Mouse (Mus musculus) Patski (cell line): ENCODE data around the gene Lrrc72. TPM values are rescaled to one million over a fixed set of nuclear protein-coding genes. Genes with fewer than 3 reads are reported as not detected.
A peak's percentile ranks its signal among the peaks of the same experiment; 100 is the strongest.
"Not testable (repeated sequence)": the region's sequence is repeated elsewhere in the genome, so short reads cannot be mapped to it uniquely, and the experiment has no call there.

Experiments
- ATAC-seq: fragments of 100-300 bp; one replicate; pipeline ENCODE4 v1.8.0; 2021
- CTCF ChIA-PET: fragments of 350-600 bp; sonication (Branson Sonifier 250); formaldehyde crosslinking; loops from one replicate; lab custom pipeline; 2022; ENCODE audit warnings: inconsistent platforms; lab: Charles Lee
- POLR2A ChIA-PET: fragments of 350-600 bp; sonication (Branson Sonifier 250); formaldehyde crosslinking; loops from one replicate; lab custom pipeline; 2022; ENCODE audit warnings: antibody characterized with exemption, inconsistent platforms; lab: Charles Lee
- DNase-seq: peaks from one replicate; pipeline ENCODE4 v3.0.0-alpha.2; 2011; ENCODE audit warnings: low read depth, low spot score
- H3K27me3 ChIP-seq: fragments of 371-371 bp; one replicate; pipeline ENCODE4 v1.5.1; 2021
- CTCF ChIP-seq: fragments of 100-300 bp; IDR thresholded peaks from one replicate; pipeline ENCODE4 v1.5.1; 2021
- in situ Hi-C: fragments of 300-500 bp; cut with MboI; formaldehyde crosslinking; loops from 3 replicates; pipeline ENCODE4 v1.11.1; 2018; ENCODE audit warnings: low pct_unique_long_range_greater_than_20kb, mixed read lengths
- polyA plus RNA-seq: library from polyadenylated mRNA; unstranded; gene quantifications from one replicate; pipeline ENCODE4 v1.2.3, GENCODE M21; 2021

Gene Lrrc72
- polyA plus RNA-seq, 1 experiment from 2014 or later, result not detected

GRCm38 (mm10) chr12:36224392-36224791, 28.8 kb downstream of the Lrrc72 start:
- no peaks in the 10 kb centered on the region for H3K27me3 ChIP-seq
- no peak for ATAC-seq
- TF ChIP-seq CTCF, result no peak
- POLR2A ChIA-PET, result no interaction called here
- in situ Hi-C loops, result loop anchor here (25.0 kb wide), 1 partner anchor 1213 kb away; no protein-coding TSS in a partner anchor
- DNase-seq, result no peak
- CTCF ChIA-PET, result interaction anchor here (2.3 kb wide), 1 partner anchor 9 kb away, joined by 5 read pairs; no protein-coding TSS in a partner anchor

GRCm38 (mm10) chr12:36216905-36217304, 36.3 kb downstream of the Lrrc72 start:
- DNase-seq (no peak), ATAC-seq (no peak)
- POLR2A ChIA-PET, result no interaction called here
- no peaks in the 10 kb centered on the region for H3K27me3 ChIP-seq
- CTCF ChIA-PET, result no interaction called here
- no peak for TF ChIP-seq CTCF
- in situ Hi-C loops, result loop anchor here (10.0 to 25.0 kb wide), 2 partner anchors 448 to 1220 kb away; no protein-coding TSS in a partner anchor

- no peak for TF ChIP-seq CTCF
- ChIA-PET POLR2A (interaction anchor here (0.6 to 1.2 kb wide), 2 partner anchors 44 to 100 kb away, joined by 5 to 6 read pairs; no protein-coding TSS in a partner anchor), CTCF (interaction anchor here (1.0 to 1.4 kb wide), 2 partner anchors 446 to 455 kb away, joined by 3 to 4 read pairs; no protein-coding TSS in a partner anchor)
- no peak for DNase-seq
- no peak for ATAC-seq
- H3K27me3 ChIP-seq, result no peaks in the 10 kb centered on the region
- in situ Hi-C loops, result loop anchor here (10.0 to 25.0 kb wide), 2 partner anchors 449 to 1221 kb away; no protein-coding TSS in a partner anchor
Observed at GRCm38 (mm10) chr12:36216230-36216629, 37.0 kb downstream of the Lrrc72 start.

- ChIA-PET POLR2A (interaction anchor here (1.2 kb wide), 1 partner anchor 101 kb away, joined by 5 read pairs; no protein-coding TSS in a partner anchor), CTCF (interaction anchor here (1.0 to 1.6 kb wide), 4 partner anchors 10 to 456 kb away, joined by 3 to 5 read pairs (median 4); no protein-coding TSS in a partner anchor)
- DNase-seq (no peak), ATAC-seq (peak; percentile 73)
- H3K27me3 ChIP-seq, result no peaks in the 10 kb centered on the region
- TF ChIP-seq CTCF, result peak; percentile 89
- in situ Hi-C loops, result loop anchor here (10.0 to 25.0 kb wide), 2 partner anchors 450 to 1222 kb away; no protein-coding TSS in a partner anchor
Observed at GRCm38 (mm10) chr12:36215149-36215480, 38.1 kb downstream of the Lrrc72 start.

- DNase-seq (no peak), ATAC-seq (no peak)
- POLR2A ChIA-PET, result no interaction called here
- in situ Hi-C loops, result loop anchor here (10.0 to 25.0 kb wide), 2 partner anchors 450 to 1223 kb away; no protein-coding TSS in a partner anchor
- no peak for TF ChIP-seq CTCF
- CTCF ChIA-PET, result interaction anchor here (1.4 to 1.6 kb wide), 3 partner anchors 10 to 447 kb away, joined by 3 to 5 read pairs (median 4); no protein-coding TSS in a partner anchor
- H3K27me3 ChIP-seq, result no peaks in the 10 kb centered on the region
Observed at GRCm38 (mm10) chr12:36214389-36215148, 38.6 kb downstream of the Lrrc72 start.

- ChIA-PET POLR2A (no interaction called here), CTCF (no interaction called here)
- TF ChIP-seq CTCF, result no peak
- peaks cover 3% of the 10 kb centered on the region for H3K27me3 ChIP-seq
- in situ Hi-C loops, result loop anchor here (10.0 to 25.0 kb wide), 2 partner anchors 455 to 1227 kb away; no protein-coding TSS in a partner anchor
- no peak for DNase-seq
- ATAC-seq, result no peak
Observed at GRCm38 (mm10) chr12:36210096-36210495, 43.1 kb downstream of the Lrrc72 start.

GRCm38 (mm10) chr12:36208456-36208855, 44.7 kb downstream of the Lrrc72 start:
- no peak for DNase-seq
- peaks cover 3% of the 10 kb centered on the region for H3K27me3 ChIP-seq
- CTCF ChIA-PET, result no interaction called here
- in situ Hi-C loops, result loop anchor here (25.0 kb wide), 1 partner anchor 1229 kb away; no protein-coding TSS in a partner anchor
- POLR2A ChIA-PET, result no interaction called here
- ATAC-seq, result no peak
- TF ChIP-seq CTCF, result no peak

GRCm38 (mm10) chr12:36207800-36208148, 45.4 kb downstream of the Lrrc72 start:
- in situ Hi-C loops, result loop anchor here (25.0 kb wide), 1 partner anchor 1230 kb away; no protein-coding TSS in a partner anchor
- no peak for DNase-seq
- H3K27me3 ChIP-seq, result peaks cover 3% of the 10 kb centered on the region
- CTCF ChIA-PET, result no interaction called here
- POLR2A ChIA-PET, result no interaction called here
- ATAC-seq, result no peak
- TF ChIP-seq CTCF, result no peak

GRCm38 (mm10) chr12:36207072-36207799, 46.0 kb downstream of the Lrrc72 start:
- ChIA-PET CTCF (no interaction called here), POLR2A (interaction anchor here (0.7 kb wide), 1 partner anchor 52 kb away, joined by 5 read pairs; no protein-coding TSS in a partner anchor)
- peaks cover 3% of the 10 kb centered on the region for H3K27me3 ChIP-seq
- ATAC-seq (peak; percentile 51), DNase-seq (peak; percentile 47)
- no peak for TF ChIP-seq CTCF
- in situ Hi-C loops, result loop anchor here (25.0 kb wide), 1 partner anchor 1230 kb away; no protein-coding TSS in a partner anchor

- in situ Hi-C loops, result loop anchor here (25.0 kb wide), 1 partner anchor 1232 kb away; no protein-coding TSS in a partner anchor
- H3K27me3 ChIP-seq, POLR2A ChIA-PET, DNase-seq, CTCF ChIA-PET, ATAC-seq: not testable (repeated sequence)
Observed at GRCm38 (mm10) chr12:36205579-36206119, 47.5 kb downstream of the Lrrc72 start.
